Mouse (Mus musculus) A20 (cell line): ENCODE results near the gene Slamf1.

ENCODE experiments used
- DNase-seq: peaks from one replicate; pipeline ENCODE4 v3.0.0-alpha.2; 2011; ENCODE audit warnings: low read depth, low spot score

Slamf1 gene

GRCm38 (mm10) chr1:171766898-171767297 is at the start of gene Slamf1:
Slamf1 (plus strand) TSS chr1:171767127.
- peak; percentile 35 for DNase-seq

GRCm38 (mm10) chr1:171731195-171731594 is 35.7 kb upstream of the Slamf1 start:
- peak; percentile 24 for DNase-seq

- peak; percentile 62 for DNase-seq
These were observed 32.0 kb upstream of the Slamf1 start for GRCm38 (mm10) chr1:171734898-171735297.

GRCm38 (mm10) chr1:171748127-171748969 is 18.6 kb upstream of the Slamf1 start:
- peak; percentile 43 for DNase-seq

- DNase-seq, result peak; percentile 19
These were observed 5.0 kb upstream of the Slamf1 start for GRCm38 (mm10) chr1:171761853-171762448.

- no peak for DNase-seq
These were observed 4.1 kb downstream of the Slamf1 start for GRCm38 (mm10) chr1:171770996-171771395.

- no peak for DNase-seq
These were observed 5.3 kb downstream of the Slamf1 start for GRCm38 (mm10) chr1:171772121-171772735.

- no peak for DNase-seq
These were observed 6.5 kb downstream of the Slamf1 start for GRCm38 (mm10) chr1:171773232-171773989.

- DNase-seq, result no peak
These were observed 7.3 kb downstream of the Slamf1 start for GRCm38 (mm10) chr1:171774266-171774665.

- DNase-seq, result no peak
These were observed 7.8 kb downstream of the Slamf1 start for GRCm38 (mm10) chr1:171774678-171775077.

GRCm38 (mm10) chr1:171775781-171776180 is 8.9 kb downstream of the Slamf1 start:
- DNase-seq, result no peak

- DNase-seq, result no peak
These were observed 10.1 kb downstream of the Slamf1 start for GRCm38 (mm10) chr1:171777026-171777425.

- no peak for DNase-seq
These were observed 15.5 kb downstream of the Slamf1 start for GRCm38 (mm10) chr1:171782287-171782915.

GRCm38 (mm10) chr1:171785871-171786270 is 18.9 kb downstream of the Slamf1 start:
- DNase-seq, result peak; percentile 13

GRCm38 (mm10) chr1:171787281-171788015 is 20.5 kb downstream of the Slamf1 start:
- DNase-seq, result peak; percentile 30

- no peak for DNase-seq
These were observed 21.7 kb downstream of the Slamf1 start for GRCm38 (mm10) chr1:171788461-171789283.

- no peak for DNase-seq
These were observed 22.5 kb downstream of the Slamf1 start for GRCm38 (mm10) chr1:171789407-171789806.

GRCm38 (mm10) chr1:171791491-171791890 is 24.6 kb downstream of the Slamf1 start:
- no peak for DNase-seq

- DNase-seq, result no peak
These were observed 29.3 kb downstream of the Slamf1 start for GRCm38 (mm10) chr1:171796185-171796584.

GRCm38 (mm10) chr1:171797840-171798239 is 30.9 kb downstream of the Slamf1 start:
- no peak for DNase-seq
